Mouse (Mus musculus): ENCODE measurements around the gene Bcl10. TPM values are rescaled to one million over a fixed set of nuclear protein-coding genes. Genes with fewer than 3 reads are reported as not detected.

The Bcl10 gene
- polyA plus RNA-seq, 1 experiment = not detected

GRCm38 (mm10) chr3:145885851-145886464 is 36.6 kb upstream of the Bcl10 start:
- TF ChIP-seq POLR2A (IDR thresholded peaks at IDR 0.05; ENCODE audit: insufficient read depth, low read depth, low read length) (no peak), CTCF (IDR thresholded peaks at IDR 0.05; ENCODE audit: insufficient read depth, low read depth, low read length) (no peak)
- Histone ChIP-seq H3K4me1 (ENCODE audit: control insufficient read depth, insufficient read depth, low read length) (no peaks in the 10 kb centered on the region; the same call in 1 of the 2 replicates), H3K27ac (ENCODE audit: insufficient read depth, low read depth, low read length) (no peak overlapping the region), H3K4me3 (ENCODE audit: insufficient read depth, low read depth, low read length) (no peak overlapping the region)
- WGBS = 64% methylated on average over 5 of the region's 5 CpGs

DNA sequence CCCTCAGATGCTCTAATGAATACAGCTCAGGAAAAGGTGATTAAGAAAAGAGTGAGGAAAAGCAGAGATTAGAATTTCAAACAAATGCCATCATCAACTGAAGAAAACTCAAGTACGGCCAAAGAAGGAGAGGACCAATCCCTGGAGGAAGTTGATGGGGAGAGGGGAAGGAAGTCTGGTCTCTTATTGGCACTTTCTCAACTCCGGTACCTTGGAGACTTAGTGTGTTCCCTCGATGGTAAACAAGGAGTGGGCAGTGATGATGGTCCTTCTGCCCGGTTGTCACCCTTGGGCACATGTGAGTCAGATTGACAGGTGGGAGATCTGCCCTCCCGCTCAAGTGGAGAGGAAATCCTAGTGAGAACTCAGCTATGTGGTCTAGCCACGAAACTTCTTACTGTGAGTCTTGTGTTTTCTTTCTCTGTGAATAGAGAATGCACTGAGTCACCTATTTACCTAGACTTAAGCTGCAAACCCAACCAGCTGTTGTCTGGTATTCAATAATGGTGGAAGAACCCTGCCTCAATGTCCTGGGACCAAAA is 35.1 kb upstream of the Bcl10 start:
- Histone ChIP-seq H3K4me3 (ENCODE audit: insufficient read depth, low read depth, low read length) (no peak overlapping the region), H3K27ac (ENCODE audit: insufficient read depth, low read depth, low read length) (no peak overlapping the region), H3K4me1 (ENCODE audit: control insufficient read depth, insufficient read depth, low read length) (no peaks in the 10 kb centered on the region; the same call in 1 of the 2 replicates)
- TF ChIP-seq CTCF (IDR thresholded peaks at IDR 0.05; ENCODE audit: insufficient read depth, low read depth, low read length) (no peak), POLR2A (IDR thresholded peaks at IDR 0.05; ENCODE audit: insufficient read depth, low read depth, low read length) (no peak)
- 74% methylated on average over 6 of the region's 6 CpGs for WGBS

DNA sequence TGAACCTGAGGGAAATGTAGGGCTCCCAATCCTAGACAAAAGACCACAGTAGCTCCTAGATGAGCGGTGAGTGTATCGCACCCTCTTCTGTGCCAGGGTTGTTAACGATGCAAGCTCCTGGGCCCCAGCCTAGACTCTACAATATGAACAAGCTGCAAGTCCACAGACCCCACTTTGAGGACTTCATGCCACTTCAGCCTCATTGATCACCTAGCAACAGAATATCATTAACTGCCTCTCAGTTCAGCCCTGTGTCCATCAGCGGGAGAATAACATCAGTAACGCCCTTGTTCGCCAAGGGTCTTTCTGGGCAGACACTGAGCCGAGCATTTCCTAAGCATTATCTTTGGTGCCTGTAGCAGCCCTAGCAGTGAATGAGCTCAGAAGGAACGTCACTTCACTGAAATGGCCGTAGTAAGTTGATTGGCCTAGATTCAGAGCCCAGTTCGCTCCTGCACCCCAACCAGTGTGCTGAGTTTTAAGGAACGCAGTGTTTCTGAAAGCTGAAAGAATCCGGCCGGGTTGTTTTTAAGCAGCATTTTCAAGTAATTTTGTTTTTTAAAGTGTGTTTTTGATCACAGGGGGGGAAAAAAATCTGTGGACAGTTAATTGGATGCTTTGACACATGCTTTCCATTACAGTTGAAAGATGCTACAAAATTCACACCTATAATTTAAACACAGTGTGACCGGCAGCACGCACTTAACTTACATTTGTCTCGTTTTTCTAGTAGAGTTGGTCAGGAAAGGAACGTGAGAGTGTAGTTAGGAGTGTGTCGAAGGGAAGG is 32.1 kb upstream of the Bcl10 start:
- peak overlapping the region; percentile 57 for H3K27ac ChIP-seq (ENCODE audit: insufficient read depth, low read depth, low read length)
- WGBS = 75% methylated on average over 18 of the region's 18 CpGs
- TF ChIP-seq POLR2A (IDR thresholded peaks at IDR 0.05; ENCODE audit: insufficient read depth, low read depth, low read length) = no peak
- no peak for TF ChIP-seq CTCF (IDR thresholded peaks at IDR 0.05; ENCODE audit: insufficient read depth, low read depth, low read length)
- H3K4me1 ChIP-seq (ENCODE audit: control insufficient read depth, insufficient read depth, low read length) = no peaks in the 10 kb centered on the region; the same call in 1 of the 2 replicates
- no peak overlapping the region for H3K4me3 ChIP-seq (ENCODE audit: insufficient read depth, low read depth, low read length)

DNA sequence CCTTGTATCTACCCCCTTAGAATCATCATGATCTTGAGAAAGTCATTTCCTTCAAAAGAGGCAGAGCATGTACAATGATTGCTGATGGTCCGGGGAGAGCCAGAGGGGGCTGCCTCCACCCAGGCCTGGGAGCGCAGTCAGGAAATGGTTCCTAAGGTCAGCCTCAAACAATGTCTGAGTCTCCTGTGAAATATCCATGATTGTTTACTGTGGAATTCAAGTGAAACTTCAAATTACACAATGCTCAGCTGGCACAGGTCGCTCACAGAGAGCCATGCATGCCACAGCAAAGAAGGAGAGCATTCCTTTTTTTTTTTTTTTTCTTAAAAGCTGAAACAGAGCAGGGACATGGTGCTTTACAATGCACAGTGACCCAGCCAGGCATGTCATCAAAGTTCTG is 30.2 kb upstream of the Bcl10 start:
- H3K27ac ChIP-seq (ENCODE audit: insufficient read depth, low read depth, low read length) = no peak overlapping the region
- 94% methylated on average over 3 of the region's 3 CpGs for WGBS
- no peaks in the 10 kb centered on the region for H3K4me1 ChIP-seq (ENCODE audit: control insufficient read depth, insufficient read depth, low read length)
- no peak overlapping the region for H3K4me3 ChIP-seq (ENCODE audit: insufficient read depth, low read depth, low read length)
- TF ChIP-seq CTCF (IDR thresholded peaks at IDR 0.05; ENCODE audit: insufficient read depth, low read depth, low read length) (no peak), POLR2A (IDR thresholded peaks at IDR 0.05; ENCODE audit: insufficient read depth, low read depth, low read length) (no peak)

DNA sequence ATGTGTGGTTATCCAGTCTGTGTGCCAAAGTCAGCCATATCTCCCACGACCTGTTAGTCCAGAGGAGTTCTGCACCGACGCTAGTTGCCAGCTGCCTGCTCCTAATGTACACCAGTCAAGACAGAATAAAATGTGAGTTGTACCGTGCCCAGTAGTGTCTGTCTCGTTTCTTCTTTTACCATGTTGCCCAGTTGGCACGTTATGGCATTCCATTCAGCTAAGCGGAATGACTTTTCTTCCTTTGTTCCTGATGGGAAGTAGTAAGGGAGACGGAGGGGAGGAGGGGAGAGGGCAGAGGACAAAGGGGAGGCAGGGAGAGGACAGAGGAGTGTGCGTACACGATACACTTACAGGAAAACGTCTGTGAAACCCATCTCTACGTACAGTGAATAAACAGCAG is 28.5 kb upstream of the Bcl10 start:
- Histone ChIP-seq H3K27ac (ENCODE audit: insufficient read depth, low read depth, low read length) (no peak overlapping the region), H3K4me3 (ENCODE audit: insufficient read depth, low read depth, low read length) (no peak overlapping the region), H3K4me1 (ENCODE audit: control insufficient read depth, insufficient read depth, low read length) (no peaks in the 10 kb centered on the region)
- WGBS = 61% methylated on average over 12 of the region's 12 CpGs
- no peak for TF ChIP-seq POLR2A (IDR thresholded peaks at IDR 0.05; ENCODE audit: insufficient read depth, low read depth, low read length)
- no peak for TF ChIP-seq CTCF (IDR thresholded peaks at IDR 0.05; ENCODE audit: insufficient read depth, low read depth, low read length)

GRCm38 (mm10) chr3:145897749-145898148 is 24.9 kb upstream of the Bcl10 start:
- no peak for TF ChIP-seq CTCF (IDR thresholded peaks at IDR 0.05; ENCODE audit: insufficient read depth, low read depth, low read length)
- no peak for TF ChIP-seq POLR2A (IDR thresholded peaks at IDR 0.05; ENCODE audit: insufficient read depth, low read depth, low read length)
- no peak overlapping the region for H3K27ac ChIP-seq (ENCODE audit: insufficient read depth, low read depth, low read length)
- H3K4me1 ChIP-seq (ENCODE audit: control insufficient read depth, insufficient read depth, low read length) = peaks cover 6% of the 10 kb centered on the region; the same call in 1 of the 2 replicates
- WGBS = 72% methylated on average over 11 of the region's 11 CpGs
- H3K4me3 ChIP-seq (ENCODE audit: insufficient read depth, low read depth, low read length) = no peak overlapping the region

GRCm38 (mm10) chr3:145899832-145900231 is 22.8 kb upstream of the Bcl10 start:
- Histone ChIP-seq H3K4me3 (ENCODE audit: insufficient read depth, low read depth, low read length) (no peak overlapping the region), H3K27ac (ENCODE audit: insufficient read depth, low read depth, low read length) (no peak overlapping the region), H3K4me1 (ENCODE audit: control insufficient read depth, insufficient read depth, low read length) (peaks cover 6% of the 10 kb centered on the region; the same call in 1 of the 2 replicates)
- TF ChIP-seq POLR2A (IDR thresholded peaks at IDR 0.05; ENCODE audit: insufficient read depth, low read depth, low read length) (no peak), CTCF (IDR thresholded peaks at IDR 0.05; ENCODE audit: insufficient read depth, low read depth, low read length) (no peak)
- WGBS = 56% methylated on average over 8 of the region's 8 CpGs

GRCm38 (mm10) chr3:145903530-145903929 is 19.1 kb upstream of the Bcl10 start:
- H3K4me1 ChIP-seq (ENCODE audit: control insufficient read depth, insufficient read depth, low read length) = peaks cover 6% of the 10 kb centered on the region; the same call in 1 of the 2 replicates
- 59% methylated on average over 8 of the region's 8 CpGs for WGBS
- TF ChIP-seq POLR2A (IDR thresholded peaks at IDR 0.05; ENCODE audit: insufficient read depth, low read depth, low read length) (no peak), CTCF (IDR thresholded peaks at IDR 0.05; ENCODE audit: insufficient read depth, low read depth, low read length) (no peak)
- H3K4me3 ChIP-seq (ENCODE audit: insufficient read depth, low read depth, low read length) = no peak overlapping the region
- H3K27ac ChIP-seq (ENCODE audit: insufficient read depth, low read depth, low read length) = no peak overlapping the region

All from olfactory bulb, adult 2 months (tissue).